Mouse (Mus musculus) myocyte (in vitro differentiated cells): ENCODE data around the gene Alpk3. TPM values are rescaled to one million over a fixed set of nuclear protein-coding genes. Genes with fewer than 3 reads are reported as not detected.

ENCODE experiments used
- H3K27me3 ChIP-seq: one replicate; pipeline ENCODE4 v1.6.1; 2011; ENCODE audit not compliant: control insufficient read depth, insufficient read depth, insufficient read length
- H3K36me3 ChIP-seq: one replicate; pipeline ENCODE4 v1.6.1; 2011; ENCODE audit not compliant: control insufficient read depth, insufficient read depth
- H3K4me2 ChIP-seq: one replicate; pipeline ENCODE4 v1.6.1; 2011; ENCODE audit warnings: low read depth, control low read depth
- H3K4me3 ChIP-seq: one replicate; pipeline ENCODE4 v1.5.1; 2011; ENCODE audit warnings: mild to moderate bottlenecking, control low read depth, moderate library complexity
- H3K79me2 ChIP-seq: one replicate; pipeline ENCODE4 v1.6.1; 2011; ENCODE audit not compliant: control insufficient read depth, insufficient read depth
- H3ac ChIP-seq: one replicate; pipeline ENCODE4 v1.6.1; 2011; ENCODE audit not compliant: control insufficient read depth, insufficient read length
- CEBPB ChIP-seq: IDR thresholded peaks from 2 replicates; pipeline ENCODE4 v1.6.1; 2011; ENCODE audit warnings: mild to moderate bottlenecking, moderate library complexity; ENCODE audit not compliant: poor library complexity, insufficient read depth, severe bottlenecking
- E2F4 ChIP-seq: IDR thresholded peaks from one replicate; pipeline ENCODE4 v1.6.1; 2011; ENCODE audit warnings: mild to moderate bottlenecking, control low read depth, moderate library complexity; ENCODE audit not compliant: insufficient read depth
- MAX ChIP-seq: IDR thresholded peaks from one replicate; pipeline ENCODE4 v1.6.1; 2011; ENCODE audit warnings: low read depth, mild to moderate bottlenecking, control low read depth
- MYOD1 ChIP-seq, 3 experiments: IDR thresholded peaks; one replicate each; pipeline ENCODE4 v1.6.1; 2011; ENCODE audit warnings: control low read depth in 2 of 3, low read depth in 2 of 3, mild to moderate bottlenecking in 2 of 3, moderate library complexity in 1 of 3; ENCODE audit not compliant: insufficient read length in 2 of 3, control insufficient read depth in 1 of 3
- MYOG ChIP-seq, 3 experiments: IDR thresholded peaks; one replicate each; pipeline ENCODE4 v1.6.1; 2011; ENCODE audit warnings: control low read depth in 2 of 3, low read depth in 2 of 3, mild to moderate bottlenecking in 2 of 3; ENCODE audit not compliant: insufficient read length in 2 of 3, control insufficient read depth in 1 of 3, insufficient read depth in 1 of 3
- POLR2A ChIP-seq: IDR thresholded peaks from one replicate; pipeline ENCODE4 v1.6.1; 2011; ENCODE audit warnings: low read depth, mild to moderate bottlenecking, control low read depth, moderate library complexity; ENCODE audit not compliant: insufficient read length
- POLR2AphosphoS2 ChIP-seq: IDR thresholded peaks from one replicate; pipeline ENCODE4 v1.6.1; 2011; ENCODE audit warnings: low read depth, control low read depth; ENCODE audit not compliant: insufficient read length
- REST ChIP-seq: IDR thresholded peaks from one replicate; pipeline ENCODE4 v1.6.1; 2011; ENCODE audit warnings: mild to moderate bottlenecking, control low read depth, moderate library complexity; ENCODE audit not compliant: insufficient read depth, insufficient read length
- SRF ChIP-seq: IDR thresholded peaks from one replicate; pipeline ENCODE4 v1.6.1; 2011; ENCODE audit warnings: low read depth; ENCODE audit not compliant: control insufficient read depth, insufficient read length
- TCF12 ChIP-seq: IDR thresholded peaks from one replicate; pipeline ENCODE4 v1.6.1; 2011; ENCODE audit warnings: mild to moderate bottlenecking, control low read depth; ENCODE audit not compliant: poor library complexity, insufficient read depth, severe bottlenecking
- TCF3 ChIP-seq: IDR thresholded peaks from one replicate; pipeline ENCODE4 v1.6.1; 2011; ENCODE audit warnings: low read depth, control low read depth; ENCODE audit not compliant: insufficient read length
- USF1 ChIP-seq: IDR thresholded peaks from one replicate; pipeline ENCODE4 v1.6.1; 2011; ENCODE audit warnings: low read depth, mild to moderate bottlenecking, control low read depth, moderate library complexity
- polyA plus RNA-seq: library from polyadenylated mRNA; unstranded; fragments of >200 nt; fragmentation: generic; extraction: Trizol; gene quantifications from one replicate; pipeline ENCODE4 v1.2.1, GENCODE M21; 2012; ENCODE audit warnings: missing spikeins

Gene Alpk3
- polyA plus RNA-seq, 1 experiment, result 22.4 TPM

- no peaks in the 10 kb centered on the region for H3K79me2 ChIP-seq
- H3K4me2 ChIP-seq, result no peak overlapping the region
- H3K36me3 ChIP-seq, result no peaks in the 10 kb centered on the region
- H3ac ChIP-seq, result no peak overlapping the region
- H3K4me3 ChIP-seq, result no peak overlapping the region
- TF ChIP-seq MYOG (IDR thresholded peaks at IDR 0.05; ENCODE audit: control insufficient read depth in 1 of 3, insufficient read depth in 1 of 3, insufficient read length in 2 of 3, low read depth in 2 of 3) (no peak), USF1 (no peak), MYOD1 (IDR thresholded peaks at IDR 0.05; ENCODE audit: control insufficient read depth in 1 of 3, insufficient read length in 2 of 3, low read depth in 2 of 3) (no peak), MAX (no peak), TCF12 (no peak), REST (no peak), POLR2A (no peak), TCF3 (no peak), SRF (no peak), E2F4 (no peak), CEBPB (no peak), POLR2AphosphoS2 (no peak)
- H3K27me3 ChIP-seq, result no peaks in the 10 kb centered on the region
Observed at GRCm38 (mm10) chr7:81123553-81123952, 66.2 kb downstream of the Alpk3 start.

- Histone ChIP-seq H3K79me2 (no peaks in the 10 kb centered on the region), H3K4me2 (no peak overlapping the region), H3ac (no peak overlapping the region), H3K27me3 (no peaks in the 10 kb centered on the region), H3K36me3 (no peaks in the 10 kb centered on the region), H3K4me3 (no peak overlapping the region)
- TF ChIP-seq TCF3 (no peak), MYOG (IDR thresholded peaks at IDR 0.05; ENCODE audit: control insufficient read depth in 1 of 3, insufficient read depth in 1 of 3, insufficient read length in 2 of 3, low read depth in 2 of 3) (peak; percentile 40 to 63 (median 45)), MYOD1 (IDR thresholded peaks at IDR 0.05; ENCODE audit: control insufficient read depth in 1 of 3, insufficient read length in 2 of 3, low read depth in 2 of 3) (peak in 2 of 3 experiments; percentile 32 to 70)
Observed at GRCm38 (mm10) chr7:81124773-81125172, 67.4 kb downstream of the Alpk3 start.

GRCm38 (mm10) chr7:81125215-81126175 lies 68.1 kb downstream of the Alpk3 start:
- H3K4me3 ChIP-seq, result no peak overlapping the region

GRCm38 (mm10) chr7:81131864-81132263 lies 74.5 kb downstream of the Alpk3 start:
- Histone ChIP-seq H3K79me2 (no peaks in the 10 kb centered on the region), H3ac (no peak overlapping the region), H3K36me3 (no peaks in the 10 kb centered on the region), H3K4me2 (no peak overlapping the region), H3K4me3 (no peak overlapping the region), H3K27me3 (no peaks in the 10 kb centered on the region)
- no peak for TF ChIP-seq POLR2A
- no peak for TF ChIP-seq REST
- no peak for TF ChIP-seq CEBPB
- no peak for TF ChIP-seq SRF
- no peak for TF ChIP-seq MAX
- TF ChIP-seq MYOD1 (IDR thresholded peaks at IDR 0.05; ENCODE audit: control insufficient read depth in 1 of 3, insufficient read length in 2 of 3, low read depth in 2 of 3), result peak in 1 of 3 experiments; percentile 24
- TF ChIP-seq TCF3, result no peak
- TF ChIP-seq POLR2AphosphoS2, result no peak
- peak in 1 of 3 experiments; percentile 14 for TF ChIP-seq MYOG (IDR thresholded peaks at IDR 0.05; ENCODE audit: control insufficient read depth in 1 of 3, insufficient read depth in 1 of 3, insufficient read length in 2 of 3, low read depth in 2 of 3)
- TF ChIP-seq USF1, result no peak

More at GRCm38 (mm10) chr7:81125215-81126175, 68.1 kb downstream of the Alpk3 start:
- Histone ChIP-seq H3K27me3 (no peaks in the 10 kb centered on the region), H3K79me2 (no peaks in the 10 kb centered on the region), H3K4me2 (no peak overlapping the region), H3K36me3 (no peaks in the 10 kb centered on the region), H3ac (no peak overlapping the region)
- TF ChIP-seq TCF3, result no peak
- TF ChIP-seq MYOD1 (IDR thresholded peaks at IDR 0.05; ENCODE audit: control insufficient read depth in 1 of 3, insufficient read length in 2 of 3, low read depth in 2 of 3), result no peak
- TF ChIP-seq POLR2AphosphoS2, result no peak
- TF ChIP-seq TCF12, result no peak
- no peak for TF ChIP-seq POLR2A
- TF ChIP-seq USF1, result no peak
- no peak for TF ChIP-seq SRF
- TF ChIP-seq E2F4, result no peak
- no peak for TF ChIP-seq MAX
- no peak for TF ChIP-seq REST
- no peak for TF ChIP-seq CEBPB
- no peak for TF ChIP-seq MYOG (IDR thresholded peaks at IDR 0.05; ENCODE audit: control insufficient read depth in 1 of 3, insufficient read depth in 1 of 3, insufficient read length in 2 of 3, low read depth in 2 of 3)
